Mouse (Mus musculus) CH12.LX (cell line): ENCODE measurements around the gene Abhd16a. TPM values are rescaled to one million over a fixed set of nuclear protein-coding genes. Genes with fewer than 3 reads are reported as not detected.

Source experiments
- DNase-seq: peaks from one replicate; pipeline ENCODE4 v3.0.0-alpha.2; 2013; ENCODE audit errors: extremely low read depth
- H3K27ac ChIP-seq: 2 replicates; pipeline ENCODE4 v1.5.1; 2012; ENCODE audit warnings: low read depth, mild to moderate bottlenecking, control low read depth, moderate library complexity; ENCODE audit not compliant: insufficient read depth
- H3K27me3 ChIP-seq: replicated peaks from 2 replicates; pipeline ENCODE3; 2012; ENCODE audit warnings: inconsistent platforms
- H3K36me3 ChIP-seq, 2 experiments: replicated peaks in 1 of 2; 2 replicates each; pipeline versions ENCODE3 to v1.6.1; 2012; ENCODE audit warnings: inconsistent platforms in 1 of 2, low read length in 1 of 2, mild to moderate bottlenecking in 1 of 2, mixed read lengths in 1 of 2, moderate library complexity in 1 of 2; ENCODE audit not compliant: control insufficient read depth in 1 of 2, insufficient read depth in 1 of 2
- H3K4me1 ChIP-seq, 2 experiments: 2 replicates each; pipeline ENCODE4 v1.6.1; 2012; ENCODE audit warnings: inconsistent platforms in 1 of 2, moderate library complexity in 1 of 2; ENCODE audit not compliant: insufficient read depth in 2 of 2, control insufficient read depth in 1 of 2
- H3K4me2 ChIP-seq: 2 replicates; pipeline ENCODE4 v1.6.1; 2012; ENCODE audit warnings: low read depth, mild to moderate bottlenecking, control low read depth; ENCODE audit not compliant: poor library complexity, insufficient read depth, severe bottlenecking
- H3K4me3 ChIP-seq, 3 experiments: fragments of 150-350 bp in 1 of 3; sonication (generic) in 1 of 3; replicated peaks in 1 of 3; 2 replicates each; pipeline versions ENCODE3 to v1.5.1; 2011 to 2012; ENCODE audit warnings: low read depth in 2 of 3, low read length in 2 of 3, mild to moderate bottlenecking in 2 of 3, moderate library complexity in 2 of 3, control low read depth in 1 of 3, improper control_type of control experiment in 1 of 3, inconsistent platforms in 1 of 3, mixed read lengths in 1 of 3; ENCODE audit not compliant: poor library complexity in 1 of 3
- H3K79me2 ChIP-seq: replicated peaks from 2 replicates; pipeline ENCODE4 v1.6.1; 2012; ENCODE audit warnings: mild to moderate bottlenecking, moderate library complexity; ENCODE audit not compliant: control insufficient read depth, poor library complexity, insufficient read depth, severe bottlenecking; ENCODE audit errors: extremely low read depth
- H3K9ac ChIP-seq: 2 replicates; pipeline ENCODE4 v1.6.1; 2012; ENCODE audit warnings: low read depth, mild to moderate bottlenecking, control low read depth, moderate library complexity; ENCODE audit not compliant: insufficient read depth
- H3K9me3 ChIP-seq: replicated peaks from 2 replicates; pipeline ENCODE3; 2012; ENCODE audit warnings: low read length, inconsistent platforms, mixed read lengths
- BHLHE40 ChIP-seq: IDR thresholded peaks from 2 replicates; pipeline ENCODE4 v1.6.1; 2011; ENCODE audit warnings: mild to moderate bottlenecking, low read depth, low read length, improper control_type of control experiment
- CHD1 ChIP-seq: IDR thresholded peaks from 2 replicates; pipeline ENCODE4 v1.6.1; 2012; ENCODE audit warnings: low read depth, low read length, improper control_type of control experiment, inconsistent platforms
- CHD2 ChIP-seq: IDR thresholded peaks from 2 replicates; pipeline ENCODE4 v1.6.1; 2011; ENCODE audit warnings: low read length, improper control_type of control experiment
- CTCF ChIP-seq, 2 experiments: IDR thresholded peaks in 1 of 2; conservative IDR thresholded peaks in 1 of 2; 2 replicates each; pipeline ENCODE4 v1.5.1; 2011 to 2012; ENCODE audit warnings: low read depth in 2 of 2, low read length in 2 of 2, improper control_type of control experiment in 1 of 2, inconsistent platforms in 1 of 2, mild to moderate bottlenecking in 1 of 2, moderate library complexity in 1 of 2
- ELF1 ChIP-seq: IDR thresholded peaks from 2 replicates; pipeline ENCODE4 v1.6.1; 2014; ENCODE audit warnings: low read depth, mild to moderate bottlenecking, inconsistent platforms, low read length, improper control_type of control experiment
- EP300 ChIP-seq: IDR thresholded peaks from 2 replicates; pipeline ENCODE4 v1.6.1; 2011; ENCODE audit warnings: low read length, improper control_type of control experiment
- HCFC1 ChIP-seq: IDR thresholded peaks from 2 replicates; pipeline ENCODE4 v1.6.1; 2012; ENCODE audit warnings: low read depth, mild to moderate bottlenecking, inconsistent platforms, low read length, improper control_type of control experiment
- JUN ChIP-seq: IDR thresholded peaks from 2 replicates; pipeline ENCODE4 v1.6.1; 2011; ENCODE audit warnings: low read depth, mild to moderate bottlenecking, low read length, improper control_type of control experiment, moderate library complexity; ENCODE audit not compliant: insufficient read depth
- JUND ChIP-seq: conservative IDR thresholded peaks from 2 replicates; pipeline ENCODE4 v1.6.1; 2011; ENCODE audit warnings: low read depth, low read length, improper control_type of control experiment
- KAT2A ChIP-seq: IDR thresholded peaks from 2 replicates; pipeline ENCODE4 v1.6.1; 2012; ENCODE audit warnings: low read length, improper control_type of control experiment, inconsistent platforms; ENCODE audit not compliant: insufficient replicate concordance
- MAX ChIP-seq: IDR thresholded peaks from 2 replicates; pipeline ENCODE4 v1.6.1; 2011; ENCODE audit warnings: low read length, improper control_type of control experiment
- MEF2A ChIP-seq: IDR thresholded peaks from 2 replicates; pipeline ENCODE4 v1.6.1; 2014; ENCODE audit warnings: low read depth, mild to moderate bottlenecking, inconsistent platforms, low read length, improper control_type of control experiment, borderline replicate concordance
- MXI1 ChIP-seq: IDR thresholded peaks from 2 replicates; pipeline ENCODE4 v1.6.1; 2011; ENCODE audit warnings: mild to moderate bottlenecking, low read depth, low read length, improper control_type of control experiment
- MYC ChIP-seq: IDR thresholded peaks from 2 replicates; pipeline ENCODE4 v1.6.1; 2011; ENCODE audit warnings: low read depth, mild to moderate bottlenecking, improper control_type of control experiment, low read length
- NELFE ChIP-seq: IDR thresholded peaks from 2 replicates; pipeline ENCODE4 v1.6.1; 2011; ENCODE audit warnings: low read depth, low read length, improper control_type of control experiment
- NRF1 ChIP-seq: IDR thresholded peaks from 2 replicates; pipeline ENCODE4 v1.6.1; 2014; ENCODE audit warnings: low read depth, mild to moderate bottlenecking, inconsistent platforms, low read length, improper control_type of control experiment, moderate library complexity
- PAX5 ChIP-seq: IDR thresholded peaks from 2 replicates; pipeline ENCODE4 v1.6.1; 2012; ENCODE audit warnings: low read length, inconsistent platforms, mixed read lengths
- POLR2A ChIP-seq: IDR thresholded peaks from 2 replicates; pipeline ENCODE4 v1.6.1; 2011; ENCODE audit warnings: low read depth, mild to moderate bottlenecking, improper control_type of control experiment, low read length
- POLR2AphosphoS2 ChIP-seq: IDR thresholded peaks from 2 replicates; pipeline ENCODE4 v1.6.1; 2011; ENCODE audit warnings: low read depth, low read length, improper control_type of control experiment
- RAD21 ChIP-seq: IDR thresholded peaks from 2 replicates; pipeline ENCODE4 v1.6.1; 2011; ENCODE audit warnings: low read depth, mild to moderate bottlenecking, low read length, improper control_type of control experiment, moderate library complexity
- SIN3A ChIP-seq: IDR thresholded peaks from 2 replicates; pipeline ENCODE4 v1.6.1; 2012; ENCODE audit warnings: low read length, improper control_type of control experiment, inconsistent platforms
- TCF12 ChIP-seq: IDR thresholded peaks from 2 replicates; pipeline ENCODE4 v1.6.1; 2014; ENCODE audit warnings: low read depth, mild to moderate bottlenecking, inconsistent platforms, low read length, improper control_type of control experiment
- UBTF ChIP-seq: IDR thresholded peaks from 2 replicates; pipeline ENCODE4 v1.6.1; 2012; ENCODE audit warnings: low read depth, mild to moderate bottlenecking, inconsistent platforms, low read length, improper control_type of control experiment, moderate library complexity
- USF1 ChIP-seq: IDR thresholded peaks from 2 replicates; pipeline ENCODE4 v1.6.1; 2014; ENCODE audit warnings: low read depth, mild to moderate bottlenecking, inconsistent platforms, low read length, improper control_type of control experiment
- ZC3H11A ChIP-seq: IDR thresholded peaks from 2 replicates; pipeline ENCODE4 v1.6.1; 2012; ENCODE audit warnings: low read depth, mild to moderate bottlenecking, inconsistent platforms, low read length, improper control_type of control experiment
- ZKSCAN1 ChIP-seq: IDR thresholded peaks from 2 replicates; pipeline ENCODE4 v1.6.1; 2012; ENCODE audit warnings: low read depth, inconsistent platforms, low read length, improper control_type of control experiment, borderline replicate concordance
- dilution Hi-C: fragments of 300-500 bp; cut with MboI; formaldehyde crosslinking; loops from 2 replicates; pipeline ENCODE4 v1.14.3; 2020; ENCODE audit warnings: low sequenced_read_pairs; ENCODE audit not compliant: extremely low pct_unique_long_range_greater_than_20kb, extremely low pct_ligation_motif_present
- in situ Hi-C: fragments of 300-500 bp; cut with MboI; formaldehyde crosslinking; loops from 3 replicates; pipeline ENCODE4 v1.14.3; 2019; ENCODE audit warnings: low sequenced_read_pairs, low pct_ligation_motif_present, low pct_unique_long_range_greater_than_20kb, mixed read lengths
- polyA plus RNA-seq: library from polyadenylated mRNA; unstranded; fragments of >175 nt; gene quantifications from 2 replicates; pipeline ENCODE4 v1.2.1, GENCODE M21; 2012; ENCODE audit warnings: low read depth; ENCODE audit not compliant: insufficient read length
- total RNA-seq, 2 experiments: library from RNA; depleted of rRNA; stranded (reverse); fragments of 300-350 nt in 1 of 2; fragments of >200 nt in 1 of 2; gene quantifications; 2 replicates each; pipeline ENCODE4 v1.2.3; 2012 to 2014

Gene Abhd16a
- total and polyA plus RNA-seq, 3 experiments: 11.6 to 16.6 (median 15.3) TPM

DNA sequence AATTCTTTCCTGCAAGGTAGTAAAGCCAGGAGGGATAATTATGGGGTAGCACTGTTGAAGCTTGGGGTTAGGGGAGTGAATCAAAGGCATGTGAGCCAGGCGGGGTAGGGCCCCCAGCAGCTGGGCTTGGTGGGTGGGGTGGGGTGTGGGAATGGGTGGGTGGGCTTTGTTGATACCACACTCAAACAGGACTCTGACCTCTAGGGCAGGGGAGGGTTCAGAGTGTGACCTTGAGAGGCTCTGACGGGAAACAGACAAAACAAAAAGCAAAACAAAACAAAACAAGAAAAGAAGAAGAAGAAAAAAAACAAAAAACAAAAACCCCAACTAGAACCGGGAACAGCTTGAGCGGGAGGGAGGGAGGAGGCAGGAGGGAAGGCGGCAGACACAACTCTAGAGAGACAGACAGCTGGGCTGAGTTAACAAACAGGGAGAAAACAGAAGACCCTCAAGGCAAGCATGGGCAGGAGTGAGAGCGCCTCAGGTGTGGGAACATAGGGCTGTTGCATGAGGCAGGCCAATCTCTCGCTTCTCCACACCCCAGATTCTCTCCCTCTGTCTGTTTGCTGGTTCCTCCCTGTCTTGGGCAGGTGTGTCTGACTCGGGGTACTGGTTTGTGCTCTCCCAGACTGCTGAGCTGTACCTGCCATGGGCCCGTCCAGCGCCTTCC, 12.4 kb upstream of the Abhd16a start, which contains the start of gene Ly6g6e:
TSS of gene Ly6g6e (plus strand) at position 396 of the 670 bp plus-strand sequence.
- Histone ChIP-seq H3K27ac (no peak within 1 kb of the TSS), H3K36me3 (no peaks in the 10 kb centered on the region), H3K9me3 (no peaks in the 10 kb centered on the region), H3K27me3 (no peaks in the 10 kb centered on the region), H3K79me2 (no peaks in the 10 kb centered on the region), H3K4me3 (no peak within 1 kb of the TSS), H3K9ac (no peak within 1 kb of the TSS), H3K4me2 (no peak within 1 kb of the TSS), H3K4me1 (peaks cover 14 to 20% of the 10 kb centered on the region in 2 experiments)
- dilution Hi-C loops: no loop called here
- TF ChIP-seq ELF1 (no peak), CHD1 (no peak), CTCF (conservative IDR thresholded peaks at IDR 0.05 in 1 of 2, IDR thresholded peaks at IDR 0.05 in 1 of 2; ENCODE audit: low read depth in 2 of 2, low read length in 2 of 2) (no peak), BHLHE40 (no peak), NELFE (no peak), EP300 (no peak), KAT2A (no peak), CHD2 (no peak), MYC (no peak), ZKSCAN1 (no peak), ZC3H11A (no peak), PAX5 (no peak), JUND (no peak), SIN3A (no peak)
- in situ Hi-C loops: no loop called here
- no peak for DNase-seq

DNA sequence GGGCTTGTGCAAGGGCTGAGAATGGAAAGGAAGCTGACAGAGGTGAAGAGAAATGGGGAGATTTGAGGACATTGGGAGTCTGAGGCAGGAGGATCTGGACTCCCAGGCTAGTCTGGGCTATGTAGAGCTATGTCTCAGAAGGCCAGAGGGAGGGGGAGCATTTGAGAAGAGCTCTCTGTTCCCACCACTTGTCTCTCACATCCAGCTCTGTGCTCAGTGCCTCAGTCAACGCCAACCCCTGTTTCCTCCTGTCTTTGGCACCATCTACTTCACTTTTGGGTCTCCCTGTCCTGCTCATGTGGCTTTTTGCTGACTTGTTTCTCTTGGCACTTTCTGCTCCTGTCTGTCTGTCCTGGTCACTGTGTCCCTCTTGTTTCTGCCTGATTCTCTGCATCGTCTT, 11.8 kb upstream of the Abhd16a start:
- in situ Hi-C loops: no loop called here
- TF ChIP-seq CTCF (conservative IDR thresholded peaks at IDR 0.05 in 1 of 2, IDR thresholded peaks at IDR 0.05 in 1 of 2; ENCODE audit: low read depth in 2 of 2, low read length in 2 of 2) (no peak), CHD1 (no peak), EP300 (no peak), ZC3H11A (no peak), USF1 (no peak), MXI1 (no peak), POLR2A (no peak), MAX (no peak), POLR2AphosphoS2 (no peak), RAD21 (no peak), UBTF (no peak), TCF12 (no peak), BHLHE40 (no peak), MEF2A (no peak), SIN3A (no peak), PAX5 (no peak), JUN (no peak), NRF1 (no peak), HCFC1 (no peak)
- Histone ChIP-seq H3K27ac (no peak overlapping the region), H3K27me3 (no peaks in the 10 kb centered on the region), H3K36me3 (no peaks in the 10 kb centered on the region), H3K9me3 (no peaks in the 10 kb centered on the region), H3K79me2 (no peaks in the 10 kb centered on the region), H3K4me1 (peaks cover 14 to 22% of the 10 kb centered on the region in 2 experiments), H3K4me2 (no peak overlapping the region), H3K4me3 (no peak overlapping the region), H3K9ac (no peak overlapping the region)
- dilution Hi-C loops: no loop called here
- DNase-seq: no peak
